Mouse (Mus musculus) E14TG2a.4 (cell line): Measurements from ENCODE around the gene Cab39.

Experiments used
- CTCF ChIP-seq: conservative IDR thresholded peaks from 2 replicates; pipeline ENCODE4 v1.5.1; 2014; ENCODE audit warnings: low read length
- NANOG ChIP-seq: IDR thresholded peaks from 2 replicates; pipeline ENCODE4 v1.6.1; 2014; ENCODE audit warnings: borderline replicate concordance, low read length, mixed read lengths
- POU5F1 ChIP-seq: IDR thresholded peaks from 2 replicates; pipeline ENCODE4 v1.6.1; 2014; ENCODE audit warnings: low read length, borderline replicate concordance

DNA sequence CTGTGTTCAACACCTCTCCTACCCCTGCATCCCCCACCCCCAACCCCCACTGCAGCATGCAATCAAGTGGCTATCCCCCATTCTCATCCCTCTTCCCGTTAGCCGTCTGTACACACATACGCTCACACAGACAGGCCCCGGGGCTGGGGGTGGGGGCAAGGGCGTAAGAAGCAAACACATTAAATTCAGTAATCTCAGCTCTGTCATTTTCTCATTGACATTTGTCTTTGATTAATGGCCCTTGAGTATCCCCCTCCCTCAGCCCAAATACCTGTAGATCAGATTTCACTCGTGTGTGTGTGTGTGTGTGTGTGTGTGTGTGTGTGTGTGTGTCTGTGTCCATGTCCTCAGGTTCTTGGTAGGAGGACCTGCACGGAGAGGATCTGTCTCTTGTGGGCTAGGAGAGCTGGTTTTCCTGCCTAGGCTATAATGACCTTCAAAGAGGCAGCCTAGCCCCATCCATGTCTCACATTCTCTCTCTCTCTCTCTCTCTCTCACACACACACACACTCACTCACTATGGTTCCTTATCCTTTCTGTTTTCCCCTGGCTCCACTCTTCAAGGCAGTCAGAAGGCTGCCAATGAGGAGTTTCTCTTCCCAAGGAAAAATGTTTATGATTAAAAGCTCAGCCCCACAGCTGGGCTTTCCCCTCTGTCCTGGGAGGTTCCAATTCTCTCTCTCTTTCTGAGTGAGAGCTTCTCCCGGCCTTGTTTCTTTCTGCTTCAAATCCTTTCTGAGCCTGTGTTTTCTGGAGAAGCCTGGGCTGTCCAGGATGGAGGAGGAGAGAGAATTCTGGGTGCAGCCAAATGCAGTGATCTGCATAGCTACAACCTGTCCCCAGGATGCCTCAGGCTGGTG is 104.9 kb downstream of the Cab39 start:
- TF ChIP-seq NANOG (no peak), CTCF (no peak), POU5F1 (no peak)
